Mouse (Mus musculus) urinary bladder, postnatal 36 days (tissue): ENCODE results near the gene Artn.
A peak's percentile ranks its signal among the peaks of the same experiment; 100 is the strongest.

Source experiments
- DNase-seq, 2 experiments: peaks; one replicate each; pipeline ENCODE4 v3.0.0; 2022; ENCODE audit warnings: low spot score in 2 of 2, mixed read lengths in 1 of 2

The Artn gene

DNA sequence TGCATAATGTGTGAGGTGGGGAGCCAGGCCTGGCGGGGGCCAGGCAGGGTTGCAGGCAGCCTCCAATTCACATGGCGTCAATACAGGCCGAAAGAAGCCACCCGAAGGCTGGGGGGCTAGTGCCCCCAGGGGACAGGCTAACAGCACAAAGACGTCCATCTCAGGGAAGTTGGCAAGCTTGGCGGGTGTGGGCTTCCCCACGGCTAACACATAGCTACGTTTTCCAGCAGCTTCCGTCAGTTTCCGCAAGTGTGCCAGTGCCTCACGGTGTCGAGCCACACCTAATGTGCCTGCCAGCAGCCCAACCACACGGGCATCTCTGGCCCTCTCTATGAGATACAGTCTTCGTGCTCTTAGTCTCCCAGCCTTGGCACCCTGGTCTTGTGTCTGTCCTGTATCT is 39.5 kb downstream of the Artn start:
- no peak for DNase-seq

GRCm38 (mm10) chr4:117889471-117889870 is 40.1 kb downstream of the Artn start:
- DNase-seq = no peak

DNA sequence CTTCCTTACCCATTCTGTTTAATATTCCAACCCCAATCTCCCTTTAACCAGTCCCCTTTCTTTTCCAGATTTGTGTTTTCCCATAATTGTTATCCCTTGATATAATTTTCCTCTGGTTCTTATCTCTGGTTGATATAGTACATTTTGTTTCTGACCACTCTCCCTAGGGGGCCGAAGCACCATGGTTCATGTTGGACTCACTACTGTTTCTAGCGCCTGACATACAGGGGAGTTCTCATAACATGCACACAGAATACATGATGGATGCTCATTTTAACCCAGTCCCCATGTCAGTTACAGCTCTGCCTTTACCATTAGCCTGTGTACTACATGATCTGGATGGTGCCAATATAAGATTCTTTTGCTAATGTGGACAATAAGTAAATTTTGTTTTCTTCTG is 41.6 kb downstream of the Artn start:
- DNase-seq = no peak

GRCm38 (mm10) chr4:117887133-117887532 is 42.4 kb downstream of the Artn start, which contains the start of gene Atp6v0b:
Atp6v0b (minus strand) TSS chr4:117887333.
- DNase-seq = peak; percentile 86 to 94

DNA sequence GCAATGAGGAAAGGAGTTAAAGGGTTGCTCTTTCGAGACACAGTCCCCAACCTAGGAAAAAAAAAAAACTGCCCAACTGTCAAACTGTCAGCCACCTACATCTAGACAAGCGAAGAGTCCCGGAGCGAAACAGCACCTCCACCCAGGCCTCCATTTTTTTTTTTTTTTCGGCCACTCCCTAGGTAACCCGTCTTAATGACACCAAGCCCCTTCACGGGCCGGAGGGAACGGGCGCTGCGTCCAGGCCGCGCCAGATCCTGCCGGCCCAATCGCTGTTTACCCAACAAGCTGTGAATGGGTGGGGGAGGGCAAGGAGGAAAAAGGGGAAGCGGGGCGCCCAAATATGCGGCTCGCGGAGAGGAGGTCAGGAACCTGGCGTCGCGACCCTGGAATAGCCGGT is 42.9 kb downstream of the Artn start:
- DNase-seq = no peak

DNA sequence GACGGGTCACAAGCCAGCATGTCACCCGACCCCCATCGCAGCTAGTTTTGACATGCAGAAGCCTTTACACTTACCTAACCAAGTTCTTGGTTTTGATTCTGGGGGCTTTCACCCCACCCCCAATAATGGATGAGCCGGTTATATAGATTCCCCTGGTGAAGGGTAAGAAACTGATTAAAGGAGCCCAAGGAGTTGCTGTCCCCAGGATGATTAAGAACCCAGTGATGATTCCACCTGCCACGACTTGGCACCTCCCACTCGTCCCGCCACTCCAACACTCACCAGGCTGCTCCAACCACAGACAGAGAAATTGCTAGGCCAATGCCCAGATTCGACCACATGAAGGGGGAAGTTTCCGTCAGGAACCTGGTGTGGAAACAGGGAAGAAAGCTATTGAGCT is 43.6 kb downstream of the Artn start:
- DNase-seq = no peak

- no peak for DNase-seq
These were observed 44.5 kb downstream of the Artn start for GRCm38 (mm10) chr4:117885093-117885492.

DNA sequence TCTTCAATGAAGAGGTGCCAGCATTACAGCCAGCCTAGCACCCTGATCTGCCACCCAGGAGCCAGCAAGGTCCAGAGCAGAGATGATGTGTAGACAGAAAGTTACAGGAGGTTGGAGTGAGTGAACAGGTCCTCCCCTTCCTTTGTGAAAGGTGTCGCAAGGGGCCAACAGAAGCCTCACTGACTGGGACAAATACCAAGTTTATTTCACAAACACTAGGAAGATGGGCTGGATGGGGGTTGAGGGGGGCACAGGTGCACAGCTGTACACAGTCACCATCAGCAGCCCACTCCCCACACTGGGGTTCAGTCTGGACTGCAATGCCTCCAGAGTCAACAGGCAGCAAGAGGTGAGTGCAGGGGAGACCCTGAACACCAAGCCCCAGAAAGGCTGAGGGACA is 45.4 kb downstream of the Artn start:
- DNase-seq = no peak

- DNase-seq = peak; percentile 18 to 25
These were observed 46.6 kb downstream of the Artn start, which contains the start of gene B4galt2 for GRCm38 (mm10) chr4:117882701-117883691. B4galt2 (minus strand) TSS chr4:117883487.

- DNase-seq = no peak
These were observed 50.9 kb downstream of the Artn start for GRCm38 (mm10) chr4:117878703-117879102.

DNA sequence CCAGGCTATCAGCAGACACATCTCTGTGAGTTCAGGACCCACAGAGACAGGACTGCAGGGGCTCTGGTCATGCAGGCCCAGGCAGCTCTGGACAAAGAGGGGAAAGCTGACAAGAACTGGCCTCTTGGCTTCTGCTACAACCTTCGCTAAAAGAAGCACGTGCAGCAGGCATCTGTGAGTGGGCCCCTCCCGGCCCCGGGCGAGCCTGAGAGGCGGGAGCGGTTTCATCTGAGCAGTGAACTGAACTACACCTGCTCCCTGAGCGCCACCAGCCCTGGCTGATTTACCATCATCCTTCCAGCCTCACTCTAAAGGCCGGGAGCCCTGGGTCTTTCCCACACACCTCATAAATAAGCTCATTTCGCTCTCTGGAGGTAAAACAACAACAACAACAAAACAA is 51.3 kb downstream of the Artn start:
- no peak for DNase-seq
